Mouse (Mus musculus) layer of hippocampus, adult 2 months (tissue): ENCODE results near the gene Sox5. TPM values are rescaled to one million over a fixed set of nuclear protein-coding genes. Genes with fewer than 3 reads are reported as not detected.

ENCODE experiments used
- DNase-seq, 2 experiments: peaks; one replicate each; pipeline ENCODE4 v3.0.0; 2022; ENCODE audit warnings: low spot score in 2 of 2
- H3K27ac ChIP-seq: fragments of 200-600 bp; 2 replicates; pipeline ENCODE4 v1.8.1; 2022
- H3K4me3 ChIP-seq: fragments of 200-600 bp; 2 replicates; pipeline ENCODE4 v1.8.1; 2022; ENCODE audit warnings: mild to moderate bottlenecking
- CTCF ChIP-seq: fragments of 200-600 bp; conservative IDR thresholded peaks from 2 replicates; pipeline ENCODE4 v1.8.1; 2022; ENCODE audit warnings: antibody characterized with exemption, mild to moderate bottlenecking, moderate library complexity
- total RNA-seq, 2 experiments: library from RNA; stranded (reverse); gene quantifications; 2 replicates each; pipeline ENCODE4 v1.2.3; 2021

Gene Sox5
- total RNA-seq, 2 experiments from 2014 or later = 36.8 to 42.0 TPM

DNA sequence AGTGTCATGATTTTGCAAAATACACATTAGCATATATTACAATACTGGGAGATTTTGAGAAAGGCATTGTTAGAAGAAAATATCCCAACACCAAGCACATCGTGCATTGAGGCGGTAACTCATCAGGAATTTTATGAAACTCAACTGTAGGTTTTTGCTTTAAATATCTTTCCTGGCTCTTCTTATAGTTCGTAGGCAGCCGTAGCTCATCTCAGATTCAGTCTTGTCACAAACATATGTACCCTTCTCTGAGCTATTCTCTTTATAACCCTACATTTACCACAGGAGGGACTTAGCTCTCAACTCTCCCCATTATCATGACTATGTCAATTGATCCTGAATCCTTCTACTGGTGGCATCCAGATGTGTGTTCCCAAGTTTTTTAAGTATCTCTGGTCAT lies 705.4 kb downstream of the Sox5 start:
- no peak for DNase-seq
- H3K4me3 ChIP-seq = no peak overlapping the region
- no peak overlapping the region for H3K27ac ChIP-seq
- no peak for TF ChIP-seq CTCF

DNA sequence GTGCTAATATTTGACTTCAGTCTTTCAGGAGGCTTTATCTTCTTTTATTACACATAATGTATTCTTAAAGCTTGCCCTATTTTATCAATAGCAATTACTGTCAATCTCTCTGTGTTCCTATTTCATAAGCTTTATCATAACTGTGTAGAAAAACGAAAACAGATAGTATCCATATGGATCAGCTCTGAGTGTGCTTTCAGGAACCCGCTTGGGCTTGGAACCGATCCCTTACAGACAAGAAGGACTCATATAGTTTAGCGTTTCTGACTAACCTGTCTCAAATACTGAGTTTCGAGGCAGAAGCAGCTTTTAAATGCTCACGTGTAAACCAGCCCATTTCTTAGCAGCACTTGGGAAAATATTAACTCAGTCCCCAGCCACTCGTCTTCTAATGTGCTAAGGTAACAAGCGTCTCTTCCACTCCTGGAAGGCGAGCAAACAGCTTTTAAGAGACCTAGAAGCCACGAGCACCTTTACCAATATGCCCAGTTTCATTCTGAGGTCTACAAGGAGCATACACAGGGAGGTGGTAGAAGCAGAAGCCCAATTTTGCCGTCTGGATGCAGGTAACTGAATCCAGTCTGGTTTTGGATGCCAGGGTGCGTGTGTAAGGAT lies 706.3 kb downstream of the Sox5 start:
- no peak overlapping the region for H3K4me3 ChIP-seq
- H3K27ac ChIP-seq = no peak overlapping the region
- TF ChIP-seq CTCF = no peak
- DNase-seq = no peak

GRCm38 (mm10) chr6:144074826-144075225 lies 707.0 kb downstream of the Sox5 start:
- no peak overlapping the region for H3K4me3 ChIP-seq
- TF ChIP-seq CTCF = no peak

DNA sequence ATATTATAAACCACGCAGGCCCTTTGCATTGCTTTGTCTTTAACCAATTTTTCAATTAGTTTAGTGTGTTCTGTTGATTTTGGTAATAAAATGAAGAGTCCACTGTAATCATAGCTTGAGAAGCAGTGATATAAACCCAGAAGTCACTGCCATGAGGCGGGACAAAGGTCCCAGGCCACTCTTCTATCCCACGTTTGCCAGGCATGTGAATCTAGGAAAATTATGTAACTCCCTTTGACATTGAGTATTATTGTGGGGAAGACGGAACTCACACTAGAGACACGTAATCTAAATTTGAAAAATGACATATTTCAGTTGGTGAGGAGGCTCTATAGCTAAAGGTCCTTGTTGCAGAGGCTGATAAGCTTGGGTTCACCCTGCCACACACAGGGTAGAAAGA lies 711.3 kb downstream of the Sox5 start:
- H3K4me3 ChIP-seq = no peak overlapping the region
- H3K27ac ChIP-seq = no peak overlapping the region
- no peak for DNase-seq
- no peak for TF ChIP-seq CTCF

More at GRCm38 (mm10) chr6:144074826-144075225, 707.0 kb downstream of the Sox5 start:
- H3K27ac ChIP-seq = no peak overlapping the region
- DNase-seq = peak; percentile 42 to 59

- Histone ChIP-seq H3K4me3 (no peak overlapping the region), H3K27ac (no peak overlapping the region)
- no peak for DNase-seq
- TF ChIP-seq CTCF = no peak
Measured at GRCm38 (mm10) chr6:144067491-144067890, 714.3 kb downstream of the Sox5 start.

DNA sequence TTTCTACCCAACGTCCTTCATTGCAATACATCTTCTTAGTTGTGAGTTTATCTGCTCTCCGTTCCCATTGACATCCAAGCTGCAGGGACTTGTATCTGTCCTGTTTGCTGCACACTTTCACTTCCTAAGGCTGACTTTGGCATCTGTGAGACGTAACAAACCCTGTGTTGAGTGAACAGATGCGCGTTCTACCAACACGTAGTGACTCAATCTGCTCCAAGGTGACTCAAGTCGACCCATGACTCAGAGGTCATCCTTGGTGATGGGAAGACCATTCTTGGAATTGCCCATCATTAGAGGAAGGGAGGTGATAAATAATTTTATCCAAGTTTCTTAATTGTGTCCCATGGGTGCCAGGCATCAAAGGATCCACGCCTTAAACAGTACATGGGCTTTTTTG lies 719.3 kb downstream of the Sox5 start:
- no peak overlapping the region for H3K4me3 ChIP-seq
- no peak for DNase-seq
- no peak for TF ChIP-seq CTCF
- no peak overlapping the region for H3K27ac ChIP-seq

- no peak overlapping the region for H3K27ac ChIP-seq
- DNase-seq = no peak
- no peak for TF ChIP-seq CTCF
- no peak overlapping the region for H3K4me3 ChIP-seq
Measured at GRCm38 (mm10) chr6:144061814-144062213, 720.0 kb downstream of the Sox5 start.

DNA sequence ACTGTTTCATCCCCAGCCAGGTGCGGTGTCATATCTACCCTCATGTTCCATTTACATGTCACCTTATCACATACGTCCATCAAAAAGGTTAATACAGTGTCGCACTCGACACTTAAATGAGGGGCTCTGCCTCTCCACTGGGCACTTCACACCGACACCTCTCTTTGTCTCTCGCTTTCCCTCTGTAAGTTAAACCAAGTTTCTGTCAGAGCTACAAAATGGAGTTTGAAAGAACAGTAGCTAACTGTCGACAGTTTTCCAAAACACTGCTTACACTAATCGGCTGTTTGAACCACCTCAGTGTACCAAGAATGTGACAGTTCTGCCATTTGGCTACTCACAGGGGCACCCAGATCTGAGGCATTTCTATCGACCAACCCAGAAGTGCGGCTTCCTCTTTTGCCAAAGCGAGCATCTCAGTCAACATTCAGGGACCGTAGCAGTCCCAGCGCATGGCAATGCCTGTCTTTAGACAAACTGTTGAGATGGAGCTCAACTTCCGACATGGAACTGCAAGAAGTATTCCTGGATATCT lies 724.6 kb downstream of the Sox5 start:
- TF ChIP-seq CTCF = no peak
- peak overlapping the region; percentile 78 for H3K27ac ChIP-seq
- peak overlapping the region; percentile 25; the same call in 1 of the 2 replicates for H3K4me3 ChIP-seq
- no peak for DNase-seq

GRCm38 (mm10) chr6:144056252-144057097 lies 725.3 kb downstream of the Sox5 start:
- peak; percentile 57 to 75 for DNase-seq
- TF ChIP-seq CTCF = no peak
- Histone ChIP-seq H3K4me3 (peak overlapping the region; percentile 25; the same call in 1 of the 2 replicates), H3K27ac (peak overlapping the region; percentile 78)

GRCm38 (mm10) chr6:144052487-144052886 lies 729.3 kb downstream of the Sox5 start:
- no peak overlapping the region for H3K4me3 ChIP-seq

DNA sequence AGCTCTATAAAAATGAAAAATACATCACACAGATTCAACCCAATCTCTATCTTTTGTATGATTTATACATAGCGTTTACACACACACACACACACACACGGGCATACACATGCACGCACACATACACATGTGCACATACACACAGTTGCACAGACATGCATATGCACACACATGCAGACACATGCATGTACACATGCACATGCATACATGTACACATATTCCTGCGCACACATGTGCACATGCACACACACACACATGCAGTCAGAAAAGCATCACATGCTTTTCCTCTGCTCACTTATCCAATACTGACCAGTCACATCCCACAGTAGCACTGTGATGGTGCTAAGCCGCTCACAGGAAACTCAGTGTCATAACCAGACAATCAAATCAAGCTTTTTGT lies 730.5 kb downstream of the Sox5 start:
- TF ChIP-seq CTCF = no peak
- Histone ChIP-seq H3K4me3 (no peak overlapping the region), H3K27ac (no peak overlapping the region)
- DNase-seq = no peak

More at GRCm38 (mm10) chr6:144052487-144052886, 729.3 kb downstream of the Sox5 start:
- no peak overlapping the region for H3K27ac ChIP-seq
- no peak for DNase-seq
- TF ChIP-seq CTCF = no peak

GRCm38 (mm10) chr6:144048201-144048924 lies 733.4 kb downstream of the Sox5 start:
- no peak for TF ChIP-seq CTCF
- Histone ChIP-seq H3K27ac (no peak overlapping the region), H3K4me3 (no peak overlapping the region)
- DNase-seq = no peak

- TF ChIP-seq CTCF = no peak
- peak overlapping the region; percentile 11; the same call in 1 of the 2 replicates for H3K4me3 ChIP-seq
- H3K27ac ChIP-seq = peak overlapping the region; percentile 62
- DNase-seq = peak; percentile 5 to 10
Measured at GRCm38 (mm10) chr6:144045503-144045902, 736.3 kb downstream of the Sox5 start.
